Mouse (Mus musculus): ENCODE data around the gene Gm14443.
"Not testable (repeated sequence)": the region's sequence is repeated elsewhere in the genome, so short reads cannot be mapped to it uniquely, and the experiment has no call there.

Gm14443 gene

GRCm38 (mm10) chr2:175175401-175176180 is at the start of gene Gm14443:
Gene Gm14443 (minus strand): TSS chr2:175175871.
- not testable (repeated sequence) for DNase-seq (ENCODE audit: low read depth, low spot score)

DNA sequence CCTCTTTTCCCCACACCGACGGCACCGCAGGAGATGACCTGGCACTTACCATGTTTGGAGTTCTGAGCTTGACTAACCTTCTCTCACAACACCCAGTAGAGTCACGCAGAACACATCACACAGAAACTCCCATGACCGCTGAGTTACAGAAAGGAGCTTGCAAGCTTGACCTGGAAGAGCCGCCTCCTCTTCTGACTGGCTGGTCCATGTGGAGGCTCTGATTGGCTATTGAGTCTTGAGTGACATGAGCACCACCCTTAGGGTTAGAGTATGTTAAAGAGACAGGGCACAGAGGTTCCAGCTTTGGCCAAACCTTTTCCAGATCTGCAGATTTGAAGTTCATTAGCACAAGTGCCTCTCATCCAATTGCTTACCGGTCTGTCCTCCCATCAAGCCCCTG is 31.1 kb upstream of the Gm14443 start, which contains the start of gene Gm14391:
Gm14391 (minus strand) TSS at position 186 of the 400 bp plus-strand sequence.
- not testable (repeated sequence) for DNase-seq (ENCODE audit: low read depth, low spot score)

GRCm38 (mm10) chr2:175179008-175179407 is 3.3 kb upstream of the Gm14443 start:
- DNase-seq (ENCODE audit: low read depth, low spot score): not testable (repeated sequence)

- no peak for DNase-seq (ENCODE audit: low read depth, low spot score)
Observed at GRCm38 (mm10) chr2:175176312-175176711, 641 bp upstream of the Gm14443 start.

DNA sequence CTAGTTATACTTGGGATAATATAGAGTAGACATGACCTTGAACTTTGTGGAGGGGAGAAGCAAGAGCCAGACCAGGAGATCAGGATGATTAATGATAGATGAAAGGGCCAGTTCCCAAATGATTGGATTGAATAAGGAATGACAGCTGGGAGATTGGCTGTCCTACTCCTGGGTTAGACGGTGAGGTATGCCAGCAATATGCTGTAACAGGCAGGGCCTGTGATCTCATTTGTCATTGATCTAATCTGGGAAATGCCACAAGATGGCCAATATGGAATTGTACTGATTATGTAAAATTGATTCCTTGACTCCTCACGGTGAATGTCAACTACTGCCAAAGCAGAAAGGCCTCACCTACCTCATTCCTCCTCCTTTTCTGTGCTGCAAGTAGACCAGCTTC is 1.6 kb downstream of the Gm14443 start:
- DNase-seq (ENCODE audit: low read depth, low spot score): not testable (repeated sequence)

DNA sequence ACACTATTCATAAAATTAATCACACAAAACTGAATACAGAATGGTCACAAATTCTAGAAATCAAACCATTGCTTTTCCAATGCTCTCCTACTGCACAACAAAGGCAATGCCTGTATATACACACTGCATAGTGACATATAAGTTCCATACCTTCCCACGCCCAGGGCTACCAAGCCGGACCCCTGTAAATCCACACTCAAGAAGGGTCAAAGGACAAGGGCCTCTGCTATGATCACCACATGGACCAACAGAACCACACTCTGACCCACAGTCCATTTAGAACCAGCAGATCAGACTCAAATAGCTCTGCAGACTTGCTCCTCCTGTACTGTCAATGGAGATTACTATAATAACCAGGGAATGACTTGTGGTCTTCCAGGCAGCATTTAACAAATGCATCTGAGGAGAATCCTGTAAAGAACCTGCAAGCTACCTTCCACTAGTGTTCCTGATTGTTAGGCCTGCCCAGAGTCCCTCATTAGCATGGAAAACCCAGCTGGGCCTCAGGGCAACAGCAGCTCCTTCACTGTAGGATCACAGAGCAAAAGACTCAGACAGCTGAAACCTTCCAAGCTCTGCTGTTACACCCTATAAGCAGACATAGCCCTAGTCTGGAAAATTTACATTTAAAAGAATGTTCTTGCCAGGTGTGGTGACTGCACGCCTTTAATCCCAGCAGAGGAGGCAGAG is 2.6 kb downstream of the Gm14443 start:
- not testable (repeated sequence) for DNase-seq (ENCODE audit: low read depth, low spot score)

DNA sequence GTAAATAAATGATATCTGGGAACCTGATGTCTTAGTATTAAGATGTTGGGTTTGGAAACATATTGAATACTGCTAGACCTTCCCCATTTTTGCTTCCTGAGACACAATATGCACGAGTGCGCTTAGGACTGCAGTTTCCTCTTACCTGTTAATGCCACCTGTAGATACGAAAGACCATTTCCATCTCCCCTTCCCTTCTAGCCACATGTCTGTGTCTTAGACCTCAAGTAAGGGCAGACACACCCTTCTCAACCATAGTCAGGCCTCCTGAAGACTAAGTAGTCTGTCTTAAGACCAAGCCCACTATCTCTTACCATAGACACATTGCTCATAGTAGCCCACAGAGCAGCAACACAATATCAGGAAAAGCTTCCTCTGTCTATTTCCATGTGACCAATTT is 3.5 kb downstream of the Gm14443 start:
- DNase-seq (ENCODE audit: low read depth, low spot score): no peak

- not testable (repeated sequence) for DNase-seq (ENCODE audit: low read depth, low spot score)
Observed at GRCm38 (mm10) chr2:175166870-175167269, 8.8 kb downstream of the Gm14443 start.

DNA sequence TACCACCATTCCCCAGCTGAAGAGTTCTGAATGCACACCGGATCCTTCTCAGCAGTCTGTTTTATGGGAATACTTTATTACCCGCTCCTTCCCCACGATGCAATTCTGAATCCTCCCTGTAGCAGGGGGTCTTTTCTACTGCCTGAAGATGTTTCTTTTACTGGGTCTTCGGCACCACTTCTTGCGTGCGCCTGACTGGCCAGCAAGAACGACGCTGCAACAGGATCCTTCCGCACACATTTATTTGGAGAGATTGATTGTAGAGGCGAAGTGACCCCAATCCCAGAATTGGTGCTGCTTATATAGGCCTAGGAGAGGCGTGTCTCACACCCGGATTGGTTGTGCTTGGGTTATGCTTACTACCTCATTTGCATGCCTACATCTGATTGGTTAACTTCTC is 10.6 kb downstream of the Gm14443 start:
- DNase-seq (ENCODE audit: low read depth, low spot score): not testable (repeated sequence)

DNA sequence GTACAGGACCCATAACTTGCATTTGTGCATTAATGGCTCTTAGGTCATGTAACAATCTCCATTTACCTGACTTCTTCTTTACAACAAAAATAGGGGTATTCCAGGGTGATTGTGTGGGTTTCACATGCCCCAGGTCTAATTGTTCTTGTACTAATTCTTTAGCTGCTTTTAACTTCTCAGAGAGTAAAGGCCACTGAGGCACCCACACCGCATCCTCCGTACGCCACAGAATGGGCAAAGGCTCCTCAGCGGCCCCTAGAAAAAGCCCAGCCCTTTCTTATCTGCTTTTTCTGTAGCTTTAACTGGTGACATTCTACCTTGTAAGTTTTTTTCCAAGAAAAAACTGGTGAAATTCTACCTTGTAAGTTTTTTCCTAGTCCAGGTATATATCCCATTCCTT is 14.2 kb downstream of the Gm14443 start:
- DNase-seq (ENCODE audit: low read depth, low spot score): not testable (repeated sequence)

GRCm38 (mm10) chr2:175158642-175159041 is 17.0 kb downstream of the Gm14443 start:
- no peak for DNase-seq (ENCODE audit: low read depth, low spot score)

GRCm38 (mm10) chr2:175156696-175157095 is 19.0 kb downstream of the Gm14443 start:
- no peak for DNase-seq (ENCODE audit: low read depth, low spot score)

GRCm38 (mm10) chr2:175141993-175142295 is 33.7 kb downstream of the Gm14443 start, which contains the start of gene Gm14399:
Gene Gm14399 (minus strand): TSS chr2:175142012.
- not testable (repeated sequence) for DNase-seq (ENCODE audit: low read depth, low spot score)

GRCm38 (mm10) chr2:175141118-175141992 is 34.3 kb downstream of the Gm14443 start:
- not testable (repeated sequence) for DNase-seq (ENCODE audit: low read depth, low spot score)

DNA sequence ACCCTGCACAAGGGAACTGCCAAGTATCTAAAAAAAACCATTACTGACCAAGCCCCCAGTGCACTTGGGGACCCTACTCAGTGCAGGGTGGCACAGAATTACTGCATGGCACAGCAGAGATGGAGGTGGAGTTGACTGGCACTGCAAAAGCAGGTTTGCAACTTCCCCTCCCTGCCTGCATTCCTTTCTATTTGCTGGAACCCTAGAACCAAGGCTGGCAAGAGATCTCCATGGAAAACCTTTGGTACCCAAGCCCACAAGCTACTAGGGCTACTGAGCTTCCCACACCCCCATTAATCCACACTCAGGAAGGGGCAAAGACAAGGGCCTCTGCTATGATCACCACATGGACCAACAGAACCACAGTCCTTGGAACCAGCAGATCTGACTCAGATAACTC is 35.0 kb downstream of the Gm14443 start:
- not testable (repeated sequence) for DNase-seq (ENCODE audit: low read depth, low spot score)

Measured in retina, postnatal 7 days (tissue).